Mouse (Mus musculus) left cerebral cortex, postnatal 36 days (tissue): ENCODE data around the gene Nelfe. TPM values are rescaled to one million over a fixed set of nuclear protein-coding genes. Genes with fewer than 3 reads are reported as not detected.

Experiments used
- DNase-seq, 2 experiments: peaks; one replicate each; pipeline ENCODE4 v3.0.0; 2021 to 2022; ENCODE audit warnings: low spot score in 2 of 2, mixed read lengths in 1 of 2
- intact Hi-C: fragments of 180-260 bp; cut with DNase I; formaldehyde crosslinking; loops from one replicate; pipeline ENCODE4 v1.15.1; 2025
- microRNA-seq: library from miRNA; unstranded; fragments of <30 nt; microRNA quantifications from one replicate; pipeline ENCODE4 v1.2.0, GENCODE M21; 2022
- total RNA-seq, 2 experiments: library from RNA; stranded (reverse); gene quantifications; 2 replicates each; pipeline ENCODE4 v1.2.3; 2021

Gene Nelfe
- total RNA-seq, 2 experiments from 2014 or later = 35.5 to 36.6 TPM

GRCm38 (mm10) chr17:34902895-34903294 is 52.7 kb downstream of the Nelfe start:
- DNase-seq = no peak
- intact Hi-C loops = no loop called here

Small RNAs within 50 kb of the gene (microRNA-seq; reads per million reads assigned to microRNA genes)
- gene Mir6970 (1.0 reads per million), gene Mir6971 (4.6 reads per million, percentile 14 among the genes with 10 or more reads in this experiment), gene Mir6972 (not detected)

Other genes starting within 250 kb of the Nelfe start
- 10 to 100 TPM; 66.9 to 72.0 TPM for gene Rnf5, start 246.7 kb upstream of the Nelfe start, total RNA-seq
- gene Agpat1, start 246.1 kb upstream of the Nelfe start, total RNA-seq = 100 to 1,000 TPM; 161 to 177 TPM
- 1 to 10 TPM; 2.7 to 3.3 TPM for gene Egfl8, start 234.4 kb upstream of the Nelfe start, total RNA-seq
- gene Ppt2, start 221.9 kb upstream of the Nelfe start, total RNA-seq = 10 to 100 TPM; 37.2 to 47.1 TPM
- 100 to 1,000 TPM; 148 to 168 TPM for gene Prrt1, start 220.9 kb upstream of the Nelfe start, total RNA-seq
- 10 to 100 TPM; 12.3 to 14.1 TPM for gene Fkbpl, start 205.6 kb upstream of the Nelfe start, total RNA-seq
- 10 to 100 TPM; 63.9 to 66.4 TPM for gene Atf6b, start 203.2 kb upstream of the Nelfe start, total RNA-seq
- 1 to 10 TPM; 1.5 to 2.0 TPM for gene Tnxb, start 179.9 kb upstream of the Nelfe start, total RNA-seq
- 10 to 100 TPM in 1 of 2 experiments, 1 to 10 TPM in 1; 8.3 to 11.4 TPM for gene C4b, start 106.5 kb upstream of the Nelfe start, total RNA-seq
- not detected for gene Cyp21a1, start 45.8 kb upstream of the Nelfe start, total RNA-seq
- gene Stk19, start 13.4 kb upstream of the Nelfe start, total RNA-seq = 10 to 100 TPM; 50.2 to 58.6 TPM
- 10 to 100 TPM; 39.4 to 45.4 TPM for gene Dxo, start 13.4 kb upstream of the Nelfe start, total RNA-seq
- 10 to 100 TPM; 58.5 to 72.2 TPM for gene Skiv2l, start 181 bp upstream of the Nelfe start, total RNA-seq
- under 1 TPM in 1 of 2 experiments, not detected in 1; 0.63 TPM for gene Cfb, start 12.1 kb downstream of the Nelfe start, total RNA-seq
- gene Zbtb12, start 29.1 kb downstream of the Nelfe start, total RNA-seq = 1 to 10 TPM; 6.5 to 8.6 TPM
- not detected for gene Gm20547, start 31.7 kb downstream of the Nelfe start, total RNA-seq
- gene C2, start 47.9 kb downstream of the Nelfe start, total RNA-seq = 1 to 10 TPM; 2.4 to 2.5 TPM
- gene Ehmt2, start 48.1 kb downstream of the Nelfe start, total RNA-seq = 100 to 1,000 TPM; 162 to 194 TPM
- gene Slc44a4, start 64.1 kb downstream of the Nelfe start, total RNA-seq = under 1 TPM; 0.23 to 0.69 TPM
- gene Neu1, start 80.9 kb downstream of the Nelfe start, total RNA-seq = 10 to 100 TPM; 43.8 to 47.2 TPM
- gene Hspa1b, start 108.8 kb downstream of the Nelfe start, total RNA-seq = 10 to 100 TPM; 12.9 to 23.4 TPM
- not detected for gene Gm20481, start 119.5 kb downstream of the Nelfe start, total RNA-seq
- 10 to 100 TPM; 11.9 to 13.7 TPM for gene Hspa1a, start 121.8 kb downstream of the Nelfe start, total RNA-seq
- gene Hspa1l, start 122.3 kb downstream of the Nelfe start, total RNA-seq = under 1 TPM in 1 of 2 experiments, not detected in 1; 0.32 TPM
- 10 to 100 TPM; 19.4 to 19.8 TPM for gene Lsm2, start 131.5 kb downstream of the Nelfe start, total RNA-seq
- gene Vars, start 150.6 kb downstream of the Nelfe start, total RNA-seq = 10 to 100 TPM; 38.2 to 47.2 TPM
- under 1 TPM; 0.48 to 0.57 TPM for gene Vwa7, start 166.2 kb downstream of the Nelfe start, total RNA-seq
- gene Sapcd1, start 177.6 kb downstream of the Nelfe start, total RNA-seq = under 1 TPM in 1 of 2 experiments, not detected in 1; 0.79 TPM
- gene Msh5, start 196.4 kb downstream of the Nelfe start, total RNA-seq = under 1 TPM in 1 of 2 experiments, not detected in 1; 0.66 TPM
- gene Clic1, start 199.6 kb downstream of the Nelfe start, total RNA-seq = 1 to 10 TPM; 8.4 to 8.5 TPM
- 10 to 100 TPM; 13.9 to 14.0 TPM for gene Ddah2, start 208.6 kb downstream of the Nelfe start, total RNA-seq
- gene Ly6g6c, start 215.0 kb downstream of the Nelfe start, total RNA-seq = not detected
- gene Mpig6b, start 215.8 kb downstream of the Nelfe start, total RNA-seq = not detected
- 1 to 10 TPM; 3.8 to 3.9 TPM for gene Ly6g6e, start 226.5 kb downstream of the Nelfe start, total RNA-seq
- 1 to 10 TPM in 1 of 2 experiments, under 1 TPM in 1; 0.63 to 1.5 TPM for gene Ly6g6d, start 227.7 kb downstream of the Nelfe start, total RNA-seq
- not detected for gene Ly6g6f, start 235.2 kb downstream of the Nelfe start, total RNA-seq
- 100 to 1,000 TPM; 115 to 117 TPM for gene Abhd16a, start 238.9 kb downstream of the Nelfe start, total RNA-seq